Mouse (Mus musculus) lung, adult 2 months (tissue): Measurements from ENCODE around the gene Gm10778. TPM values are rescaled to one million over a fixed set of nuclear protein-coding genes. Genes with fewer than 3 reads are reported as not detected.
A peak's percentile ranks its signal among the peaks of the same experiment; 100 is the strongest.
"Not testable (repeated sequence)": the region's sequence is repeated elsewhere in the genome, so short reads cannot be mapped to it uniquely, and the experiment has no call there.

Source experiments
- DNase-seq: peaks from one replicate; pipeline ENCODE4 v3.0.0; 2022
- H3K4me1 ChIP-seq: fragments of 200-500 bp; 2 replicates; pipeline ENCODE4 v1.6.1; 2011; ENCODE audit warnings: low read length; ENCODE audit not compliant: control insufficient read depth, insufficient read depth
- H3K4me3 ChIP-seq: fragments of 200-500 bp; replicated peaks from 2 replicates; pipeline ENCODE3; 2011; ENCODE audit warnings: low read depth, mild to moderate bottlenecking, control low read depth, low read length; ENCODE audit errors: extremely low read depth
- CTCF ChIP-seq: fragments of 200-500 bp; IDR thresholded peaks from 2 replicates; pipeline ENCODE4 v1.5.1; 2011; ENCODE audit warnings: mild to moderate bottlenecking, low read length, control low read depth; ENCODE audit not compliant: insufficient read depth
- POLR2A ChIP-seq: fragments of 200-500 bp; IDR thresholded peaks from 2 replicates; pipeline ENCODE4 v1.6.1; 2011; ENCODE audit warnings: low read depth, mild to moderate bottlenecking, control low read depth, low read length, borderline replicate concordance; ENCODE audit errors: extremely low read depth
- WGBS: fragments of 180-500 bp; shearing (Covaris S2); methylation state at CpG from one replicate; pipeline ENCODE4 v1.1.7; 2018; 5-methylcytosine and 5-hydroxymethylcytosine counted together
- polyA plus RNA-seq: library from polyadenylated mRNA; depleted of rRNA; stranded (reverse); fragments of >200 nt; gene quantifications from 2 replicates; pipeline ENCODE4 v1.2.3, GENCODE M21; 2012; rRNA removed

The Gm10778 gene
- polyA plus RNA-seq = 0.33 and 0.57 TPM in 2 replicates

DNA sequence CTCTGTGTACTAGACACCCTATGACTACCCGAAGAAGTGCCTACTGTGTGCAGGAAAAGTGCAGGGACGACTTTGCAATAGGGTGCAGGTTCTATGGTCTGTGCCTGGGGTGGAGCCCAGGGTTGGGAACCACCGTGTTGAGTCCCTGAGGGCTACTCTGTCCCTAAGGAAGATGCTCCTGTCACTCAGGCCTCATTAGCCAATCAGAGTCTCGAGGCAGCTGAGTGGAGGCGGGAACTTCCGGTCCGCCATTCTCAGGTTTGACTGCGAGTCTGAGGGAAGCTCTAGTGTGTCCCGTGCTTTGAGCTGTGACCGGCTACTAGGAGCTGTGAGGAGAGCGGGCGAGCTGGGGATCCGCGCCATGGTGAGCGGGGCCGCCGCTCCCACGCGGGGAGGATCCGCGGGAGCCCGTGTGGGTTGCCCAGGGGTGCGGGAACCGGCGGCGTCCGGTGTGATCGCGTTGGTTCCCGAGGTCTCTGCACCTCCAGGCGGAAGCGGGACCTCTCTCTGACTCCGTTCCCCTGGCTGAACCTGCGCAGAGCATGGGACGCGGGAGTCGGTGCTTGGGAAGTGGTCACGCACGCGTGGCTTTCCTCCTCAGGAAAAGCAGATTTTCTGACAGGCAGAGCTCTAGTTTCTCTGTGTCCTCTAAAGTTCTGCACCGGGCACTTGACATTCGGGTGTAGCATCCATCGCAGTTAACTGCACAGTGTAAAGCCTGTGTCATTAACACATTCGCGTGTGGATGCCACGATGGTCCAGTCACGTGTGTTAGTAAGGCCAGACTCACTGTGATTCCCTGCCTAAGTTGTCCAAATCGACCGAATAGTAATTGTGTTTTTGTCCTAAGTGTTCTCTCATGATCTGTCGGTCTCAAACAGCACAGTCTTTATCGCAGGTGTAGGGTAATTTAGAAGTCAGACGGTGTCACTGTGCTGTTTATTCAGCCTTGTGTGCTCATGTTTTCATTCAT, at the start of gene Gm10778:
Gene Gm10778 (plus strand): TSS at position 257 of the 973 bp plus-strand sequence.
- TF ChIP-seq POLR2A = peak; percentile 48; the same call in 1 of the 2 replicates
- under 1% methylated on average over 33 of the region's 52 CpGs for WGBS
- DNase-seq = peak; percentile 86
- peak within 1 kb of the TSS; percentile 51 for H3K4me3 ChIP-seq
- not testable (repeated sequence) for H3K4me1 ChIP-seq

DNA sequence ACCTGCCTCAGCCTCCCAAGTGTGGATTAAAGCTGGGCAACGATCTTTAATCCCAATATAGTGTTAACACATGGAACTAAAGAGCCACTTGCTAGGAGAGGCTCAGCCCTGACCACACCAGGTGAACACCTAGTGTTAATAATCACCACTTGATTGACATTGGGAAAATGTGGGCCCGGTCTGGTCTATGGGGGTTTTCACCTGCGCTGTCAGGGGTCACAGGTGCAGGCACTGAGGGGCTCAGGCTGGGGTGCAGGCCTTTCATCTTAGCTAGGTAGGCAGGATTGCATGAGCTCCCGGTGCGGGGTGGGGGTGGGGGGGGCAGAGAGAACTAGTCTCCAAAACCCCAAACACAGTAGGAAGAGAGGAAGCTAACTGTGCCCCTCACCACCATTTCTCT, 49.2 kb upstream of the Gm10778 start:
- WGBS = 77% methylated on average over 5 of the region's 5 CpGs
- H3K4me1 ChIP-seq = peaks cover 9% of the 10 kb centered on the region
- no peak overlapping the region for H3K4me3 ChIP-seq
- DNase-seq = no peak
- TF ChIP-seq POLR2A (no peak), CTCF (no peak)

DNA sequence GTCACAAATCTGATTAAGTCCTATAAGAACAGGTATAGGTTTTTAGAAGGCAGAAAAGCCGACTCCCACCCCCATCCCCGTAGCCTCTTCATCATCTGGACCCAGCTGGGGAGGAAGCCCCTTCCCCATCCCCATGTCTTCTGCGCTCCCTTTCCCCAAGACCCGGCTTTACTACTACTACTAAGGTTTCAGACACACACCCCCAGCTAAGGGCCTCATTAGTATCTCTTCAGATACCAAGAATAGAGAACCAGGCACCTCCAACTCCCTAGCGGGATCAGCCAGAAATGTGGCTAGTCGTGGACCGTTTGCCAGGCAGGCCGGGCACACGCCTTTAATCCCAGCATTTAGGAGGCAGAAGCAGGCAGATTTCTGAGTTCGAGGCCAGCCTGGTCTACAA, 48.8 kb upstream of the Gm10778 start:
- no peak for DNase-seq
- TF ChIP-seq POLR2A (no peak), CTCF (no peak)
- 60% methylated on average over 10 of the region's 10 CpGs for WGBS
- peaks cover 12% of the 10 kb centered on the region for H3K4me1 ChIP-seq
- no peak overlapping the region for H3K4me3 ChIP-seq

DNA sequence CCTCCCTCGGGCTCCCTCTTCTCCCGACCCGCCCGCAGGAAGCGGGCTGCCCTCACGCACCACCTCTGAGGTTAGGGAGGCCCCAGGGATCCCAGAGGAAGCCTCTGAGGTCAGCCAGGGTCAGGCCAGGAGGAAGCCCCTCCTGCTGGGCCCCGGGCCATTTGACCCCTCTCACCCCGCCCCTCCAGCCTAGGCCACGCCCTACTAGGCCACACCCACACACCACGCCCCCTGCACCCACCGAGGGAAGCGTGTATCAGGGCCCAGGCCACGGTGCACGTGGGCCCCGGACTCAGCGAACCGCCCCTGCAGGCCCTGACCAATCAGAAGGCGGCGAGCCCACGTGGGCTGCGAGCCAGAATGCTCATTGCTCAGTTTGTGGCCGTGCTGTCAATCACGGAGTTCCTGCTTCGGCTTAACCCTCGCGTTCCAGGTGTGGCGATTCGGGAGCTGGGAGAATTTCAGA, 48.1 kb upstream of the Gm10778 start, which contains the start of gene Tle6:
Gene Tle6 (minus strand): TSS at position 336 of the 466 bp plus-strand sequence.
- TF ChIP-seq POLR2A = no peak
- TF ChIP-seq CTCF = no peak
- WGBS = under 1% methylated on average over 27 of the region's 28 CpGs
- Histone ChIP-seq H3K4me3 (peak within 1 kb of the TSS; percentile 22), H3K4me1 (peaks cover 14% of the 10 kb centered on the region)
- DNase-seq = peak; percentile 96

DNA sequence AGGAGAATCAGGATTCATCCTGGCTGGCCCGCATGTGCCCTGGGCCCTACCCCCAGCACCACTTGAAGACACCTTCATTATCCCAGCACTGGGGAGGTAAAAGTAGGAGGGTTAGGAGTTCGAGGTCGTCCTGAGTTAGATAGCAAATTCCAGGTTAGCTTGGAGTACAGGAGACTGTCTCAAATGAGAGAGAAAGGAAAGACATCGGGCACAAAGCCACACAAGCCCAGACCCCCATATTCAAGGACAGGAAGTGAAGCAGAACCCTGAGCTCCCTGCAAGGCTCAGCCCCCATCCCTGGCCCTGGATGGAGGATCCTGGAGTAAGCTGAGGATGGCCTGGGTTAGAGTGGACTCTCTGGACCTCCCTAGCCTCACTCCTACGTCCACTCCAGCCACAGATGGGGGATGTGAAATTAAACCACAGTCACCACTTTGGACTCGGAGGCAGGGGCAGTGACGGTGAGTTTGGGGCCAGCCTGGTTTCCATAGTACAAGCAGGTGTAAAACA, 47.4 kb upstream of the Gm10778 start:
- H3K4me1 ChIP-seq = peaks cover 14% of the 10 kb centered on the region

DNA sequence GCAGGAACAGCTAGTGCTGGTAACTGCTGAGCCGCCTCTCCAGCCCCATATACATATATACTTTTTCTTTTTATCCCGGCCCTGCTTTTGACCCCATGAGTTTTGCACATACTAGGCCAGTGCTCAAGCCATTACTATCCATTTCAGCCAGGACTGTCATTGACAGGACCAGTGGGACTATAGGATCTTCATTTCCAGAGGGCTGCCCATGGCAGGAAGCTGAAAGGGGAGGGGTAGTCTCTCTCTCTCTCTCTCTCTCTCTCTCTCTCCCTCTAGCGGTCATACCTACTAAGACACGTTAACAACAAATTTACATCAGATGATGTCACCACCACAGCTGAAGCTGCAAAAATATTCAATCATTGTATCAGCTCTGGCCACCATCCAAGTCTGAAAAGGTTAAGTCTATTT, 46.1 kb upstream of the Gm10778 start:
- DNase-seq = peak; percentile 35
- peaks cover 14% of the 10 kb centered on the region for H3K4me1 ChIP-seq
- TF ChIP-seq CTCF = 0 out of 2 replicates have a peak, but pooled peaks have one; percentile 9
- TF ChIP-seq POLR2A = no peak
- H3K4me3 ChIP-seq = no peak overlapping the region
- WGBS = 24% methylated on average over 4 of the region's 4 CpGs

More for the DNA sequence above, 47.4 kb upstream of the Gm10778 start:
- TF ChIP-seq CTCF (no peak), POLR2A (no peak)
- no peak for DNase-seq
- peak overlapping the region; percentile 22 for H3K4me3 ChIP-seq
- 40% methylated on average over 7 of the region's 7 CpGs for WGBS

DNA sequence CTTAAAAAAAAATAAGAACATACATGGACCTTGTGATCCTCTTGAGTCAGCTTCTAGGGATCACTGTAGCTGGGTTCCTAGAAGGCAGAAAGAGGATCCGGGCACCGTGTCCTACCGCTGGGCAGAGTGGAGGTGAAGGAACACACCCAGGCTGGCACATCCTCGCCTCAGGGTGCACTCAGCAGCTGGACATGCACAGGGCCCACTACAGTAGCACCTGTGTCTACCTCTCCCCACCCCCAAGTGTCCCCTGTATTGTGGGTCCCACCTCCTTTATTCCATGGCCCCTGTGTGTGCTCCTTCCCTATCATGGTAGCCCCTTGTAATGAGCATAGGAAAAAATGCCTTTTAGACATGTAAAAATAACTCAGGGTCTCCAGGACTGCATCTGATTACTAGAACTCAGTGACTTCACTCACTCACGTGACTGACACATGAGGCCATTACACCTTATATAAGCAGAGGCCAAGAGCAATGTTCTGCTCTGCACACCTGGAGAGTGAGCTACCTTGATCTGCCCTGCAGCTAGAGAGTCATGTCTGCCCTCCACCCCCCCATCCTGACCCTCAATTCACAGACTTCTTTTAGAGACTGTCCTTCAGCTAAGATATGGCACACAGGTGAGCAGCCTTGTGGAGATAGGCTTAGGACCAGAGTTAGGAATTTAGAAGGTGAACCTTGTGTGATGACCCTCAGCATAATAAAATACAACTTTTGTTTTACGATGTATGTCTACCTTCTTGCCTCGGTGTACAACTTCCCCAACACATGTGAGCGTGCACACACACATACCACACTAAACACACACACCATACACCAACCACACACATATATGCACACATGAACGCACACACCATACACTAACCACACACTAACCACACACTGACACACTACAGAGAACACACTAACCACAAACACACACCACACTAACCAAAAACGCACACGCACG, 44.6 kb upstream of the Gm10778 start:
- 69% methylated on average over 12 of the region's 12 CpGs for WGBS
- H3K4me1 ChIP-seq = peaks cover 14% of the 10 kb centered on the region
- no peak for DNase-seq
- H3K4me3 ChIP-seq = peak overlapping the region; percentile 52
- TF ChIP-seq CTCF (no peak), POLR2A (no peak)

DNA sequence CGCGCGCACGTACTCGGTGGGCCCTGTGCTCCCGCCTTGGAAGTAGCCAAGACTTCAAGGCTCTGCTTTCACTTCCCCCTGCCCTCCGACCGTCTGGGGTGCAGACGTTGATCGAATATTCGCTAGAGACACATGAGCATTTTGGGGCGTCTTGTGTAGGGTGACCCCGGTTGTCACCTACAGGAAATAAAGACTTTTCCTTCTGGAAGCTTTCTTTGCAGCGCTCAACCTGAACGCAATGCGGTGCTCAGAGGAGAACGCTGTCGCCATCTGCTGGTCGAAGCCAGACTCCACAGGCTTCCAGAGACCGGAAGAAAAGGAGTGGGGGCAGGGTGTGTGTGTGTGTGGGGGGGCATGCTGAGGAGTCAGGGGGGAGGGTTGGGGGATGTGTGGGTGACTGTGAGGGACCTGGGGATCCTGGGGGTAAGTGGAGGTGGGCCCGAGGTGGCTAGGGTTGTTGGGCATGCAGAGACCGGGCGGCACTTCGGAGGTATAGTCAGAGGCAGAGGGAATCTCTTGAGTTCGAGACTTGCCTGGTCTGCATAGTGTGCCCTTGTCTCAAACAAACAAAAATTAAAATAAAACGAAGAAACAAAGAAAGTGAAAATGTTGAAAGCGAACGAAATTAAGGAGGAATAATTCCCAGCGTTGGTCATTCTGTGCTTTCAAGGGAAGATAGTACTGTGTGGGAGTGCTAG, 43.7 kb upstream of the Gm10778 start:
- H3K4me1 ChIP-seq = peaks cover 14% of the 10 kb centered on the region
- peak overlapping the region; percentile 52 for H3K4me3 ChIP-seq
- 15% methylated on average over 29 of the region's 29 CpGs for WGBS
- peak; percentile 86 for DNase-seq
- peak; percentile 93 for TF ChIP-seq CTCF
- TF ChIP-seq POLR2A = no peak
